Mouse (Mus musculus): ENCODE results near the gene Col18a1. TPM values are rescaled to one million over a fixed set of nuclear protein-coding genes. Genes with fewer than 3 reads are reported as not detected.

The Col18a1 gene
- polyA plus RNA-seq, 1 experiment from 2014 or later = 33.2 TPM

DNA sequence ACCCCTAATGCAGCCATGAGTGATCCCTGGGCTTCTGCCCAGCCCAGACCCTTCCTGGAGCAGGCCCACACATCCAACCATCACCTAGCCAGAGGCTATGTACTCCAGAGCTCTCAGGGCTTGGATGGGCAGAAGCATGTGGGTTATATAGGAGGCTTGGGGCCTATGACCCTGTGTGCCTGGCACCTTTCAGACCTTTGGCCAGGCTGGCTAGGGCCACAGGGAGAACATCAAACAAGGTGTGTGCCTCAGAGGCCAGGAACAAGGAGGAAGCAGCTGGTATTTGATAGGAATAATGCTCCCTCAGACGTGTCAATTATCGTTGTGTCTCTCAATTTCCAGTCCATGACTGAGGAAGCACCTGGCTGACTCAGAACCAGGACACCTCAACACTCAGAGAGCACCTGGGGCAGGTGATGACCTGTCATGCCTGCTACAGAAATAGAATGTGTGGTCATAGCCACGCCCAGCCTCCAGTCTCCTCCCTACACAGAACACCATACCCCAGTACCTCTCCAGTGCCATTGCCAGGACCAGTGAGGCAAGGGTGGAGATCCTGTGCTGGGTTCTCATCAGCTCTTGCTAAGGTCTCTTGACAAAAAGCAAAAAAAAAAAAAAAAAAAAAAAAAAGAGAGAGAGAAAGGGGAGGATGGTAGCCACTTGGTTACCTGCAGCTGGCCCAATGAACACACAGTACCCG, 54.6 kb downstream of the Col18a1 start:
- Histone ChIP-seq H3K36me3 (ENCODE audit: insufficient read depth, low read length) (no peaks in the 10 kb centered on the region), H3K27ac (ENCODE audit: low read length) (no peak overlapping the region), H3K4me1 (ENCODE audit: insufficient read depth, low read depth, low read length) (peaks cover 11% of the 10 kb centered on the region; the same call in 1 of the 2 replicates), H3K4me3 (ENCODE audit: low read depth, low read length) (no peak overlapping the region), H3K4me2 (replicated peaks; ENCODE audit: low read depth, low read length) (peak overlapping the region; percentile 51; the same call in 1 of the 2 replicates), H3K27me3 (replicated peaks; ENCODE audit: insufficient read depth, low read length) (no peaks in the 10 kb centered on the region), H3K9ac (replicated peaks; ENCODE audit: low read depth) (no peak overlapping the region), H3K9me3 (ENCODE audit: low read length) (no peaks in the 10 kb centered on the region)
- 83% methylated on average over 4 of the region's 4 CpGs for WGBS
- ATAC-seq (no peak), DNase-seq (ENCODE audit: low spot score) (no peak)
- TF ChIP-seq CTCF (IDR thresholded peaks at IDR 0.05) (no peak), EP300 (IDR thresholded peaks at IDR 0.05) (no peak)

- peaks cover 7% of the 10 kb centered on the region; the same call in 1 of the 2 replicates for H3K4me1 ChIP-seq (ENCODE audit: insufficient read depth, low read depth, low read length)
- WGBS = 69% methylated on average over 7 of the region's 7 CpGs
- no peaks in the 10 kb centered on the region for H3K27me3 ChIP-seq (replicated peaks; ENCODE audit: insufficient read depth, low read length)
- no peaks in the 10 kb centered on the region for H3K9me3 ChIP-seq (ENCODE audit: low read length)
- H3K4me2 ChIP-seq (replicated peaks; ENCODE audit: low read depth, low read length) = no peak overlapping the region
- H3K27ac ChIP-seq (ENCODE audit: low read length) = no peak overlapping the region
- no peak overlapping the region for H3K9ac ChIP-seq (replicated peaks; ENCODE audit: low read depth)
- no peak for DNase-seq (ENCODE audit: low spot score)
- H3K4me3 ChIP-seq (ENCODE audit: low read depth, low read length) = no peak overlapping the region
- TF ChIP-seq EP300 (IDR thresholded peaks at IDR 0.05) (no peak), CTCF (IDR thresholded peaks at IDR 0.05) (no peak)
- no peaks in the 10 kb centered on the region for H3K36me3 ChIP-seq (ENCODE audit: insufficient read depth, low read length)
- ATAC-seq = no peak
These were observed 55.5 kb downstream of the Col18a1 start for GRCm38 (mm10) chr10:77110843-77111242.

GRCm38 (mm10) chr10:77110010-77110409, 56.3 kb downstream of the Col18a1 start:
- H3K9me3 ChIP-seq (ENCODE audit: low read length) = no peaks in the 10 kb centered on the region
- DNase-seq (ENCODE audit: low spot score) (no peak), ATAC-seq (no peak)
- H3K9ac ChIP-seq (replicated peaks; ENCODE audit: low read depth) = no peak overlapping the region
- no peaks in the 10 kb centered on the region for H3K36me3 ChIP-seq (ENCODE audit: insufficient read depth, low read length)
- H3K4me3 ChIP-seq (ENCODE audit: low read depth, low read length) = no peak overlapping the region
- no peak overlapping the region for H3K27ac ChIP-seq (ENCODE audit: low read length)
- no peak for TF ChIP-seq EP300 (IDR thresholded peaks at IDR 0.05)
- TF ChIP-seq CTCF (IDR thresholded peaks at IDR 0.05) = no peak
- 75% methylated on average over 9 of the region's 9 CpGs for WGBS
- no peaks in the 10 kb centered on the region for H3K27me3 ChIP-seq (replicated peaks; ENCODE audit: insufficient read depth, low read length)
- no peak overlapping the region for H3K4me2 ChIP-seq (replicated peaks; ENCODE audit: low read depth, low read length)
- peaks cover 7% of the 10 kb centered on the region; the same call in 1 of the 2 replicates for H3K4me1 ChIP-seq (ENCODE audit: insufficient read depth, low read depth, low read length)

DNA sequence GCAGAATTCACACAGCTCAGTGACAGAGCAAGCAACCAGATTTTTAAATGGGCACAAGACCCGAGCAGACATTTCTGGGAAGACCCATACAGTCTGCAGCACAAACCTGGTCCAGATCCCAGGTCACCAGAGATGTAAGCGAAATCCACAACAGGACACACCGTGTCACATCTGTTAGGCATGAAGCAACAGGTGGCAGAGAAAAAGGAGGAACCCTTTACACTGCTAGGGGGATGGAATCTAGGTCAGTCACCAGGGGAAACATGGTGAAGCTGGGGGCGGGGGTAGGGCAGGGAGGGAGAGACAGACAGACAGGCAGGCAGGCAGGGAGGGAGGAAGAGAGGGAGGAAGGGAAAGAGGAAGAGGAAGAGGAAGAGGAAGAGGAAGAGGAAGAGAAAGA, 58.2 kb downstream of the Col18a1 start:
- 80% methylated on average over 4 of the region's 4 CpGs for WGBS
- H3K4me1 ChIP-seq (ENCODE audit: insufficient read depth, low read depth, low read length) = no peaks in the 10 kb centered on the region
- H3K4me3 ChIP-seq (ENCODE audit: low read depth, low read length) = no peak overlapping the region
- no peak overlapping the region for H3K4me2 ChIP-seq (replicated peaks; ENCODE audit: low read depth, low read length)
- H3K27me3 ChIP-seq (replicated peaks; ENCODE audit: insufficient read depth, low read length) = no peaks in the 10 kb centered on the region
- H3K9ac ChIP-seq (replicated peaks; ENCODE audit: low read depth) = no peak overlapping the region
- H3K36me3 ChIP-seq (ENCODE audit: insufficient read depth, low read length) = no peaks in the 10 kb centered on the region
- no peak overlapping the region for H3K27ac ChIP-seq (ENCODE audit: low read length)
- DNase-seq (ENCODE audit: low spot score) (no peak), ATAC-seq (no peak)
- no peaks in the 10 kb centered on the region for H3K9me3 ChIP-seq (ENCODE audit: low read length)
- TF ChIP-seq CTCF (IDR thresholded peaks at IDR 0.05) (no peak), EP300 (IDR thresholded peaks at IDR 0.05) (no peak)

GRCm38 (mm10) chr10:77104327-77104726, 62.0 kb downstream of the Col18a1 start:
- Histone ChIP-seq H3K4me3 (ENCODE audit: low read depth, low read length) (no peak overlapping the region), H3K27me3 (replicated peaks; ENCODE audit: insufficient read depth, low read length) (no peaks in the 10 kb centered on the region), H3K36me3 (ENCODE audit: insufficient read depth, low read length) (no peaks in the 10 kb centered on the region), H3K27ac (ENCODE audit: low read length) (no peak overlapping the region), H3K4me2 (replicated peaks; ENCODE audit: low read depth, low read length) (no peak overlapping the region), H3K4me1 (ENCODE audit: insufficient read depth, low read depth, low read length) (no peaks in the 10 kb centered on the region), H3K9ac (replicated peaks; ENCODE audit: low read depth) (no peak overlapping the region), H3K9me3 (ENCODE audit: low read length) (no peaks in the 10 kb centered on the region)
- TF ChIP-seq EP300 (IDR thresholded peaks at IDR 0.05) (no peak), CTCF (IDR thresholded peaks at IDR 0.05) (no peak)
- DNase-seq (ENCODE audit: low spot score) = no peak
- no peak for ATAC-seq

DNA sequence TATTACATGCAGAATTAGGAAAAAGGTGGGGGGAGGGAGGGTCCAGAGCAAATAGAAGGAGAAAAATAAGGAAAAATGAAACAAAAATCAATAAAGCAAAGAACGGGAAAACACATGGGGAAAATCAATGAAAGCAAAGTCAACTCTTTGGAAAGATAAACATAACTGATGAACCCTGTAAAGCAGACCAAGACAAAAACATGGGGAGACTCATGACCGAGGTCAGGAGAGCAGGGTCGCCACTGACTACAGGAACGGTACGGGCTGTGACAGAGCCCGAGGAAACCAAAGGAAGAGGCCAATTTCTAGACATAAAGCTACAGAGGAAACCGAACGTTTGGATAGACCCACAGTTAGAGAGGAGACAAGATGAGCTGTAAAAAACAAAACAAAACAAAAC, 62.7 kb downstream of the Col18a1 start:
- no peak for TF ChIP-seq EP300 (IDR thresholded peaks at IDR 0.05)
- TF ChIP-seq CTCF (IDR thresholded peaks at IDR 0.05) = no peak
- no peak for ATAC-seq

More for the DNA sequence above, 62.7 kb downstream of the Col18a1 start:
- Histone ChIP-seq H3K4me1 (ENCODE audit: insufficient read depth, low read depth, low read length) (no peaks in the 10 kb centered on the region), H3K9me3 (ENCODE audit: low read length) (no peaks in the 10 kb centered on the region), H3K4me3 (ENCODE audit: low read depth, low read length) (no peak overlapping the region), H3K36me3 (ENCODE audit: insufficient read depth, low read length) (no peaks in the 10 kb centered on the region), H3K27ac (ENCODE audit: low read length) (no peak overlapping the region), H3K27me3 (replicated peaks; ENCODE audit: insufficient read depth, low read length) (no peaks in the 10 kb centered on the region), H3K9ac (replicated peaks; ENCODE audit: low read depth) (no peak overlapping the region), H3K4me2 (replicated peaks; ENCODE audit: low read depth, low read length) (no peak overlapping the region)
- no peak for DNase-seq (ENCODE audit: low spot score)
- 36% methylated on average over 8 of the region's 8 CpGs for WGBS

Data from lung, postnatal 0 days (tissue).